Comparison of ENCODE assay signal across 16 mouse cellular contexts in genomic region chr4:132293682-132294240, GRCm38 (mm10). TPM values are rescaled to one million over a fixed set of nuclear protein-coding genes. Genes with fewer than 3 reads are reported as not detected.
DNase-seq lines count a peak whose midpoint lies in the region; ATAC-seq lines count a peak whose summit lies in the region.
"Had no signal": no experiment of that assay in that cellular context is flagged by ENCODE, and none has a peak within 500 bp of the region (broad histone marks: within the 10 kb centered on the region; RNA-seq: fewer than 3 reads in every experiment).

No protein-coding gene starts in this region.

- WGBS in heart, embryonic 10.5 days: 80% methylated on average over 7 of the region's 7 CpGs
- 92% methylated on average over 7 of the region's 7 CpGs for WGBS in neural tube, embryonic 12.5 days
- 85% methylated on average over 7 of the region's 7 CpGs for WGBS in neural tube, embryonic 15.5 days

- peaks cover 38% of the 10 kb centered on the region for H3K36me3 ChIP-seq in heart, embryonic 10.5 days
- H3K36me3 ChIP-seq in neural tube, embryonic 12.5 days: peaks cover 48% of the 10 kb centered on the region
- peaks cover 36% of the 10 kb centered on the region for H3K36me3 ChIP-seq in neural tube, embryonic 15.5 days

- H3K9ac ChIP-seq in neural tube, embryonic 12.5 days: peak overlapping the region; percentile 17; the same call in 1 of the 2 replicates
- H3K9ac ChIP-seq in neural tube, embryonic 15.5 days (replicated peaks): no peak overlapping the region
- H3K9ac ChIP-seq: forebrain, postnatal 0 days; heart, embryonic 13.5 days; limb, embryonic 13.5 days; liver, embryonic 15.5 days; neural tube, embryonic 13.5 days had no signal

- H3K4me2 ChIP-seq in neural tube, embryonic 12.5 days (replicated peaks): no peak overlapping the region
- no peak overlapping the region for H3K4me2 ChIP-seq in neural tube, embryonic 15.5 days
- H3K4me2 ChIP-seq: heart, embryonic 13.5 days; limb, embryonic 13.5 days; liver, embryonic 15.5 days; neural tube, embryonic 13.5 days had no signal

- no peaks in the 10 kb centered on the region for H3K4me1 ChIP-seq in heart, embryonic 10.5 days
- no peaks in the 10 kb centered on the region for H3K4me1 ChIP-seq in neural tube, embryonic 12.5 days
- H3K4me1 ChIP-seq in neural tube, embryonic 15.5 days: no peaks in the 10 kb centered on the region
- H3K4me1 ChIP-seq: forebrain, embryonic 10.5 days; heart, embryonic 13.5 days; limb, embryonic 13.5 days; liver, embryonic 15.5 days; neural tube, embryonic 13.5 days had no signal

- 0 out of 2 replicates have a peak, but pooled peaks cover 4% of the 10 kb centered on the region for H3K9me3 ChIP-seq in heart, embryonic 10.5 days
- peaks cover 5% of the 10 kb centered on the region for H3K9me3 ChIP-seq in neural tube, embryonic 12.5 days
- no peaks in the 10 kb centered on the region for H3K9me3 ChIP-seq in neural tube, embryonic 15.5 days (replicated peaks)
- H3K9me3 ChIP-seq: liver, embryonic 15.5 days; neural tube, embryonic 13.5 days had no signal

- H3K27ac ChIP-seq in heart, embryonic 10.5 days: no peak overlapping the region
- H3K27ac ChIP-seq in neural tube, embryonic 12.5 days: no peak overlapping the region
- H3K27ac ChIP-seq in neural tube, embryonic 15.5 days (replicated peaks): no peak overlapping the region
- H3K27ac ChIP-seq: forebrain, embryonic 10.5 days; gastrocnemius, adult 2 months; heart, embryonic 13.5 days; limb, embryonic 13.5 days; liver, embryonic 15.5 days; neural tube, embryonic 13.5 days had no signal

- no peaks in the 10 kb centered on the region for H3K27me3 ChIP-seq in heart, embryonic 10.5 days (ENCODE audit: insufficient read depth, poor library complexity, severe bottlenecking)
- H3K27me3 ChIP-seq in neural tube, embryonic 12.5 days (replicated peaks): no peaks in the 10 kb centered on the region
- no peaks in the 10 kb centered on the region for H3K27me3 ChIP-seq in neural tube, embryonic 15.5 days (replicated peaks)
- H3K27me3 ChIP-seq: heart, embryonic 13.5 days; limb, embryonic 13.5 days; liver, embryonic 15.5 days; neural tube, embryonic 13.5 days had no signal

- peak; percentile 90 for DNase-seq in heart, adult 11 months
- no peak for DNase-seq in heart, embryonic 10.5 days (ENCODE audit: low spot score)
- peak; percentile 70 for DNase-seq in kidney, adult 9 months
- DNase-seq in kidney, postnatal 4 days: no peak
- DNase-seq in thymus, postnatal 10 days (ENCODE audit: low spot score in 2 of 2): no peak
- DNase-seq in frontal cortex, postnatal 14 days (ENCODE audit: low spot score in 2 of 2): no peak

- ATAC-seq in neural tube, embryonic 12.5 days (ENCODE audit: low FRiP score, low read depth): no peak
- ATAC-seq in neural tube, embryonic 15.5 days (ENCODE audit: low FRiP score): no peak
- ATAC-seq: activated CD4-positive, CD25-positive, alpha-beta regulatory T cell, adult 4 months; forebrain, postnatal 0 days had no signal

- no peak overlapping the region for H3K4me3 ChIP-seq in heart, embryonic 10.5 days
- no peak overlapping the region for H3K4me3 ChIP-seq in neural tube, embryonic 12.5 days
- H3K4me3 ChIP-seq in neural tube, embryonic 15.5 days (replicated peaks): no peak overlapping the region
- H3K4me3 ChIP-seq: forebrain, embryonic 10.5 days; gastrocnemius, adult 2 months; heart, embryonic 13.5 days; limb, embryonic 13.5 days; liver, embryonic 15.5 days; neural tube, embryonic 13.5 days had no signal

RNA-seq across cellular contexts. Expression of gene Rab42, which starts 9.4 kb away (rescaled TPM):
- 1.1 and 1.9 TPM in 2 replicates for polyA plus RNA-seq in heart, embryonic 10.5 days (2016; fragmentation: Nextera tagmentation; extraction: Ambion mirVana)
- polyA plus RNA-seq in neural tube, embryonic 12.5 days (2016; fragmentation: Nextera tagmentation; extraction: Ambion mirVana): 1.0 and 1.2 TPM in 2 replicates
- polyA plus RNA-seq in neural tube, embryonic 15.5 days (2015; fragmentation: Nextera tagmentation; extraction: Ambion mirVana): 3.4 and 3.5 TPM in 2 replicates
- polyA plus RNA-seq: activated CD4-positive, CD25-positive, alpha-beta regulatory T cell, adult 4 months had no signal

RNA-seq across cellular contexts. Expression of gene Taf12, which starts 19.6 kb away (rescaled TPM):
- polyA plus RNA-seq in heart, embryonic 10.5 days (2016; fragmentation: Nextera tagmentation; extraction: Ambion mirVana): 42.4 and 52.5 TPM in 2 replicates
- 48.6 and 55.8 TPM in 2 replicates for polyA plus RNA-seq in neural tube, embryonic 12.5 days (2016; fragmentation: Nextera tagmentation; extraction: Ambion mirVana)
- polyA plus RNA-seq in neural tube, embryonic 15.5 days (2015; fragmentation: Nextera tagmentation; extraction: Ambion mirVana): 36.5 and 43.6 TPM in 2 replicates

RNA-seq across cellular contexts. Expression of gene Gmeb1, which starts 32.4 kb away (rescaled TPM):
- 32.5 and 37.6 TPM in 2 replicates for polyA plus RNA-seq in heart, embryonic 10.5 days (2016; fragmentation: Nextera tagmentation; extraction: Ambion mirVana)
- 41.9 and 45.4 TPM in 2 replicates for polyA plus RNA-seq in neural tube, embryonic 12.5 days (2016; fragmentation: Nextera tagmentation; extraction: Ambion mirVana)
- polyA plus RNA-seq in neural tube, embryonic 15.5 days (2015; fragmentation: Nextera tagmentation; extraction: Ambion mirVana): 37.7 and 39.0 TPM in 2 replicates

RNA-seq across cellular contexts. Expression of gene Trnau1ap, which starts 35.6 kb away (rescaled TPM):
- polyA plus RNA-seq in heart, embryonic 10.5 days (2016; fragmentation: Nextera tagmentation; extraction: Ambion mirVana): 82.0 and 92.0 TPM in 2 replicates
- 77.1 and 77.9 TPM in 2 replicates for polyA plus RNA-seq in neural tube, embryonic 12.5 days (2016; fragmentation: Nextera tagmentation; extraction: Ambion mirVana)
- 69.9 and 70.3 TPM in 2 replicates for polyA plus RNA-seq in neural tube, embryonic 15.5 days (2015; fragmentation: Nextera tagmentation; extraction: Ambion mirVana)

RNA-seq across cellular contexts. Expression of gene Rcc1, which starts 59.6 kb away (rescaled TPM):
- polyA plus RNA-seq in heart, embryonic 10.5 days (2016; fragmentation: Nextera tagmentation; extraction: Ambion mirVana): 61.4 and 93.4 TPM in 2 replicates
- polyA plus RNA-seq in neural tube, embryonic 12.5 days (2016; fragmentation: Nextera tagmentation; extraction: Ambion mirVana): 71.0 and 75.8 TPM in 2 replicates
- 28.2 and 45.5 TPM in 2 replicates for polyA plus RNA-seq in neural tube, embryonic 15.5 days (2015; fragmentation: Nextera tagmentation; extraction: Ambion mirVana)

Comparison
In these comparisons a context has a peak if more than half of its experiments do, and no peak if none do; other contexts are left out.
1. DNase-seq: peak in heart, adult 11 months (single experiment) and kidney, adult 9 months (single experiment); none in heart, embryonic 10.5 days (single experiment), kidney, postnatal 4 days (0 of 2), thymus, postnatal 10 days (0 of 2) and frontal cortex, postnatal 14 days (0 of 2).